Mouse (Mus musculus) right cerebral cortex, postnatal 10 days (tissue): ENCODE measurements around the gene C130050O18Rik.

Experiments
- DNase-seq, 2 experiments: peaks; one replicate each; pipeline ENCODE4 v3.0.0; 2021; ENCODE audit warnings: low spot score in 2 of 2

Gene C130050O18Rik

GRCm38 (mm10) chr5:139404801-139405401 lies at the start of gene C130050O18Rik:
C130050O18Rik (plus strand) TSS chr5:139405280.
- DNase-seq: no peak

- no peak for DNase-seq
Measured at GRCm38 (mm10) chr5:139358653-139359052, 46.4 kb upstream of the C130050O18Rik start.

DNA sequence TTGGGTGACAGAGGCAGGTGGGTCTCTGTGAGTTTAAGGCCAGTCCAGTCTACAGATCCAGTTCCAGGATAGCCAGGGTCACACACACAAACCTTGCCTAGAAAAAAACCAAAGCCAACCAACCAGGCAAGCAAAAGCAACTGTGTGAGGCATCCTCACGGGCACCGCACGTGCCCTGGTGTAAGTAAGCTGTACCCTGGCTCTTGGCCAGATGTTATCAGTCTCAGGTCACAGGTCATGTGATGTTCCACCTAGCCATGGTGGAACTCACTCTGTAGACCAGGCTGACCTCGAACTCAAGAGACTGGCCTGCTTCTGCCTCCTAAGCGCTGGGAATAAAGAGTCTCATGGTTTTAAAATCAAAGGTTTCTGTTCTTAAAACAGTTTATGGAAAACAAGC lies 45.8 kb upstream of the C130050O18Rik start:
- DNase-seq: no peak

DNA sequence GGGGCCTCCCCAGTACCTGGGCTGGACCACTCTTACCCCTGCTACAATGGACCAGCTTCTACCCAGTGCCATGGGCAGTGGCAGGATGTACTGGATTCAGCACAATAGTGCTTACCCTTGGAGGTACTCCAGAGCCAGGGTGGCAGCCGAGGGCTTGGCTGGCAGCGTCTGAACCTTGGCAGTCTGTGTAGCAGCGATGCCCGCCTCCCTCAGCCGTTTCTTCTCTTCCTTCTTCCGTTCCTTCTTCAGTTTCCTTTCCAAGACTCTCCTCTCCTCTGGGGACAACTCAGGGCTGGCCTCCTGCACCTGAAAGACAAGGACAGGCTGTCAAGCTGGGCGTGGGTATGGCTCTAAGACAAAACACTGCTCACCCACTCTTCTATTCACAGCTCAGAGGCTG lies 41.2 kb upstream of the C130050O18Rik start:
- peak; percentile 70 to 71 for DNase-seq

- peak; percentile 91 to 93 for DNase-seq
Measured at GRCm38 (mm10) chr5:139364260-139364910, 40.7 kb upstream of the C130050O18Rik start.

DNA sequence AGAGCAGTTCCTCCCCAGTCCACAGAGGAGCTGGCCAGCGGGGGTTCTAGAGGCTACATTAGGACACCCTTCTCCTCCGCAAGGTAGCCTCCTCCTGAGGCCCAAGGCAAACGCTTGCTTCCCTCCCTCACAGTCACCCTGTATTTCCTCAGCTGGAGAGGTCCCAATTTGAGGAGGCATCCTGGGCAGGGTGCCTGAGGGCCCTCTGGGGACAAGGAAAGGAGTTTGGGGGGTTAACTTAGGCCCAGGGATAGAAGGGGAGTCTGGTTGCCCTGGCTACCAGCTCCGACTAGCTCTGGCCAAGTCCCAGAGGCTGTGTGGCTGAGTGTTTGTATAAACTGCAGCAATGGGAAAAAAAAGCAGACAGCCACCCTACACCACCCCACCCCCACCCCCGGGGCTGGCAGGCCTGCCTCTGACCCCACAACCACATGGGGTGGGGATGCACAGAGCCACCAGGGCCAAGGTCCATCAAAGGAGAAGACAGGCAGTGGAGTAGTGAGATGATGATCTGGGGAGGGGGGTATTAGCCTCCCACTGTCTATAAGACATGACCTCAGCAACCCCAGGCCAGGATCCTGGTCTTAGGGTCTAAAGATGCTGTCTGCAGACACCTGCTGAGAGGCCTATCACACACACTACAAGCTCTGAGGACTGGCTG lies 40.0 kb upstream of the C130050O18Rik start:
- peak; percentile 70 to 81 for DNase-seq

- peak in 1 of 2 experiments; percentile 56 for DNase-seq
Measured at GRCm38 (mm10) chr5:139365827-139366226, 39.3 kb upstream of the C130050O18Rik start.

GRCm38 (mm10) chr5:139366484-139366883 lies 38.6 kb upstream of the C130050O18Rik start:
- no peak for DNase-seq

- no peak for DNase-seq
Measured at GRCm38 (mm10) chr5:139367884-139368458, 37.1 kb upstream of the C130050O18Rik start.

GRCm38 (mm10) chr5:139368638-139369320 lies 36.3 kb upstream of the C130050O18Rik start:
- DNase-seq: no peak

- no peak for DNase-seq
Measured at GRCm38 (mm10) chr5:139370336-139370735, 34.7 kb upstream of the C130050O18Rik start.

- no peak for DNase-seq
Measured at GRCm38 (mm10) chr5:139371118-139371517, 34.0 kb upstream of the C130050O18Rik start.

GRCm38 (mm10) chr5:139371631-139372401 lies 33.3 kb upstream of the C130050O18Rik start:
- DNase-seq: peak; percentile 92 to 93

GRCm38 (mm10) chr5:139373126-139373525 lies 32.0 kb upstream of the C130050O18Rik start:
- no peak for DNase-seq

- no peak for DNase-seq
Measured at GRCm38 (mm10) chr5:139373889-139374444, 31.1 kb upstream of the C130050O18Rik start.

- no peak for DNase-seq
Measured at GRCm38 (mm10) chr5:139374841-139375240, 30.2 kb upstream of the C130050O18Rik start.

GRCm38 (mm10) chr5:139377468-139378270 lies 27.4 kb upstream of the C130050O18Rik start, which contains the start of gene Gpr146:
Gpr146 (plus strand) TSS chr5:139377697.
- DNase-seq: peak; percentile 64 to 76

- DNase-seq: no peak
Measured at GRCm38 (mm10) chr5:139378271-139378556, 26.9 kb upstream of the C130050O18Rik start.

- DNase-seq: peak; percentile 66 to 70
Measured at GRCm38 (mm10) chr5:139378986-139379629, 26.0 kb upstream of the C130050O18Rik start.
